Mouse (Mus musculus) G1E-ER4 (cell line): Measurements from ENCODE around the gene Kif2c. TPM values are rescaled to one million over a fixed set of nuclear protein-coding genes. Genes with fewer than 3 reads are reported as not detected.

Experiments used
- GATA1 ChIP-seq: IDR thresholded peaks from one replicate; pipeline ENCODE4 v1.8.0; 2012; ENCODE audit warnings: low read length, inconsistent platforms
- polyA plus RNA-seq: library from polyadenylated mRNA; stranded (reverse); fragments of >175 nt; gene quantifications from 2 replicates; pipeline ENCODE4 v1.2.3, GENCODE M21; 2012

Gene Kif2c
- polyA plus RNA-seq, 1 experiment: 7.1 TPM

GRCm38 (mm10) chr4:117149291-117150211, 32.9 kb downstream of the Kif2c start:
- no peak for TF ChIP-seq GATA1

DNA sequence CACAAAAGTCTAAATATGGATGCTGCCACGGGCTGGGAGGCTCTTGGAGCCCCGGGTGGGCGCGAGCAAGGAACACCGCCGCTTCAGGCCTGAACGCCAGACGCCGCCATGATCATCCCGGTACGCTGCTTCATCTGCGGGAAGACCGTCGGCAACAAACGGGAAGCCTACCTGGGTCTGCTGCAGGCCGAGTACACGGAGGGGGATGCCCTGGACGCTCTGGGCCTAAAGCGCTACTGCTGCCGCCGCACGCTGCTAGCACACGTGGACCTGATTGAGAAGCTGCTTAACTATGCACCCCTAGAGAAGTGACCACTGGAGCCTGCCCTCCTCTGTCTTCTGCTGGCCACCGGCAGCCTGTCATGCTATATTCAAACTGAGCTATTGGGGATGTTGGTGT, 33.6 kb downstream of the Kif2c start:
- no peak for TF ChIP-seq GATA1

DNA sequence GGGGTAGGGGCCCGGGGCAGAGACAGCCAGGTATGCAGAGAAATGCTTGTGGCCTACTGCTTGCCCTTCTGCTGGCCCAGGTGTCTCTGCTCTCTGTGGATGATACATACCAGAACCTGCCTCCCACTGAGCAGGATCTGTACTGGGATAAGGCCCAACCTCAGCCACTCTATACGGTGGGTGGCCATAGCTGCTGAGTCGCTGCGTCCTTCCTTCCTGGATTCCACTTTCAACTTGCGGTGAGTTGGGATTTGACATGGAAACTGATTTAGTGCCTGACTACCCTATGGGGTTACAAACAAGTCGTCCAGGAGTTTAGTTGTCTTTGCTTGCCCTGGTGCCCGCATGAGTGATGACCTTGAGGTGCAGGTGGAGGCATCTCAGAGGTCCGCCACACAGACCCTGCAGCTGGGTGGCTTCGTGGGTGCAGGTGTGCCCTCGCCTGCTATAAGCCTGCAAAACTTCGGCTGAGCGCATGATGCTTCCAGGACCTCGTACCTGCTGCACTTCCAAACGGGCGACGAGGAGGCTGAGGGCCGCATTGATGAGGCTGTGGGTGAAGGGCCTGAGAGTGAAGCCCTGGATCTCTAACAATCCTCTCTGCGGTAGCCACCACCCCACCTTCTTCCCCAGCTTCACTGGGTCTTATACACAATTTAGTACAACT, 34.3 kb downstream of the Kif2c start:
- TF ChIP-seq GATA1: no peak

DNA sequence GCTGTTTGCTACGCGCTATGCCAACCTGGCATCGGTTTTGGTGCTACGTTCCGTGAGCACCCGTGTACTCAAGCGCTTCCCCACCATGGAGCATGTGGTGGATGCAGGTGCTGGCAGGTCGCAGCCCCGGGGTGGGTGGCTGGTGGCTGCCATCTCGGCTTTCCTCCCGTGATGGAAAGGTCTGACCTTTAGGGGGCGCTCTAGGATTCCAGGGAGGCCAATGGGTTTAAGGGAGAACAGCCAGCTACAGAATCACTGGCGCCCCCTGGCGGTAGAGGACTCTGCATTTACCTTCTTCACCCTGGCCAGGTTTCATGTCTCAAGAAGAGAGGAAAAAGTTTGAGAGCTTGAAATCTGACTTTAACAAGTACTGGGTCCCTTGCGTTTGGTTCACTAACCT, 36.3 kb downstream of the Kif2c start:
- no peak for TF ChIP-seq GATA1

GRCm38 (mm10) chr4:117145248-117145647, 37.2 kb downstream of the Kif2c start:
- TF ChIP-seq GATA1: no peak

DNA sequence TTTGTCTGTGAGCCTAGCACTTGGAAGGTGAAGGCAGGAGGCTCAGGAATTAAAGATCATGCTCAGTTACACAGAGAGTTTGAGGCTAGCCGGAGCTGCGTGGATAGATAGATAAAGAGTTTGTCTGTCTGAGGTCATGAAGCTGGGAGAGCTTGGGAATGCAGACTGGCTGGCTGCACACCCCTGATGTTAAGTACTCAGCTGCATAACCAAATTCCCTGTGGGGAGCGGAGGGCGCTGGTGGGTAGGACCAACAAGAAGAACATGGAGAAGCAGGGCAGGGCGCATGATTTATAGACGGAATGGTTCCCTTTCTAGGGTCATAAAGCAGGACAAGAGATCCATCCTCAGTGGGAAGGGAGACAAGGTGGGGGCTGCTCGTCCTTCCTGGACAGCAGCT, 39.4 kb downstream of the Kif2c start:
- no peak for TF ChIP-seq GATA1

GRCm38 (mm10) chr4:117140613-117141012, 41.8 kb downstream of the Kif2c start:
- TF ChIP-seq GATA1: no peak

GRCm38 (mm10) chr4:117139217-117139612, 43.2 kb downstream of the Kif2c start:
- TF ChIP-seq GATA1: no peak

DNA sequence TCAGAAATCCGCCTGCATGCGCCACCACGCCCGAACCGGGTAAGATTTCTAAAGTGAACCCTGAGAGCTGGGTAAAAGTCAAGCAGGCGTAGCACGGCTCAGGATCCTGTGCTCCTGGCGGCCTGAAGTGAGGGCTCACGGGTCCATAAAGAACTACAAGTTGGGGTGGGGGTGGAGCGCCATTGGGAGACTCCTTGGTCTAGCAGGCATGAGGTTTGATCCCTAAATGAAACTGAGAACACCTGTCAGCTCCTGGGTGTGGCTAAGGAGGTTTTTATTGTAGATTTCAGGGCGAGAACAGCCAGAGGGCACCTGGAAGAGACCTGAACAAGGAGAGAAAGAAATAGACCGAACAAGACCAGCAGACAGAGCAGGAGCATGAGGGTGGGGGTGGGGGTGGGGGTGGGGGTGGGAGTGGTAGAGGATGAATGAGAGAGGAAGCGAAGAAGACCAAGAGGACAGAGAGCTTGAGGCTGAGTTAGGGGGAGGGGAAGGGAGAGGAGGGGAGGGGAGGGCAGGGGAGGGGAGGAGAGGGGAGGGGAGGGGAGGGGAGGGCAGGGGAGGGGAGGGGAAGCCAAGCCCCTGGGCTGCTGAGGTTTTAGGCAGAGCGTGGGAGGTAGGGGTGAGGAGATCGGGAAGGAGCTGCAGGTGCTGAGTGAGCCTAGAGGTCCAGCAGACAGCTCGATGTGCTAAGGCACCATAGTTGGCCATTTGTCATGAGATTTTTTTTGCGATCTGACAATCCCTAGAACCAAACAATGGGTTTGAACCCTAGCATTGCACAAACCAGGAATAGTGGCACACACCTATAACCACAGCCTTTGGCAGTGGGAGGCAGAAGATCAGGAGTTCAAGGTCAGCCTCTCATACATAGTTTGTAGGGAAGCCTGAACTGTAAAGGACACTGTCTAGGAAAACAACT, 43.9 kb downstream of the Kif2c start:
- no peak for TF ChIP-seq GATA1

DNA sequence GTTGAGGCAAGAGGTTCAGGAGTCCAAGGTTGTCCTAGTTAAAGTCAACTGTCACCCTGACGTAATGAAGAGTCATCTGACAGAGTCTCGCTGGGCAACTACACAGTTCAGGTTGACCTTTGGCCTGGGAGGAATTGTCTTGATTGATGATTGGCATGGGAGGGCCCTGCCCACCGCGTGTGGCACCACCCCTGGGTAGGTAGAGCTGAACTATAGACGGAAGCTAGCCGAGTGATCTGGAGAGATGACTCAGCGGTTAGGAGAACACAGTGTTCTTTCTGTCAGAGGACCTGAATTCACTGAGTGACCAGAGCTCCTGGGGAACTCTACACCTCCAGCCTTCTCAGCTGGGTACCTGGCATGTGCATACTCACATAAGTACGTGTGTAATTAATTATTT, 46.4 kb downstream of the Kif2c start:
- TF ChIP-seq GATA1: no peak

DNA sequence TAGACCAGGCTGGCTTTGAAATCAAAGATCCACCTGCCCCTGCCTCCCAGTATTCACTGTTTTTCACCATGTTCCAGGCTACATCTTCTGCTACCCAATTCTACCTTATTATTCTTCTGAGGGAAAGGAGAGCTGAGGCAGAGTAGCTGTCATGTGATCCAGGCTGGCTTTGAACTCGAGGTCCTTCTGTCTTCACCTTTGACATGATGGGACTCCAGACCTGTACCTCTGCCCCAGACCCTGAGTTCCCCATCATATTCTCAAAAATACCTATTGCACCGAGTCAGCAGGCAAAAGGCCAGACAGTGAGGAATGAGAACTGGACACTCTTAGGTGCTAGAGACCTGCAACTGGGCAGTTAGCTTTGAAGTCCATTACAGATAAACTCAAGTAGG, 47.8 kb downstream of the Kif2c start:
- no peak for TF ChIP-seq GATA1

DNA sequence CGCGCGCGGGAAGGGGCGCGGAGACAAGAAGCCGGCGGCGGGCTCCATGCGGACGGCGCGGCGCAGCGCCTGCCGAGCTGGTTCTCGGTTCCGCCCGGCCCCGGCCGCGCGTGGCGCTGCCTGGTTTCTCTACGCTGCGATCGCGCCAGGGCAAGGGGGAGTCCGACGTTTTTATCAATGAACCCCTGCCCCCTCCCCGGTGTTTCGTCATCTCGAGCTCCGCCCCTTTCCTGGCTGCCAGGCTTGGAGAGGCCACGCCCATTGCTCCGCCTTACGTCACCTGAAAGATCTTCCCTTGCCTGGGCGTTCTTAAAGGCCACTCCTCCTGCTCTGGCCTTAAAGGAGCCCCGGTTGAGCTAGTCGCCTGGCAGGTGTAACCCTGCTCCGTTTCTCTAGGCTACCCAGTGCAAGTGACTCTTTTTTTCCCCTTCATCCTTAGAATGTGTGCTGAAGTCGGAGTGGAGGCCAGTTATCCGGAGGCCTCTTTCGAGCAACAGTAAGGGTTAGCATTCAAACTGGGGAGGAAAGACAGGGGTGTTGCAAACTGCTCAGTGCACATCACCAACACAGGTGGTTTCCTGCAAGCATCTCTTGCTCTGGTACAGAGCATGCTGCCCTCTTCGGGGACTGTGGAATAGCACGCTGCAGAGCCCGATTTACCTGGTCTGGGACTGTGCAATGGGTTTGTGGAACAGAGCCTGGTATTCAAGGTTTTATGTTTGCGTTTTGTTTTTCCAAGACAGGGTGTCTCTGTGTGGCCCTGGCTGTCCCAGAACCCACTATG, 48.4 kb downstream of the Kif2c start, which contains the start of gene Plk3:
TSS of gene Plk3 (minus strand) at position 147 of the 784 bp plus-strand sequence.
- TF ChIP-seq GATA1: no peak

DNA sequence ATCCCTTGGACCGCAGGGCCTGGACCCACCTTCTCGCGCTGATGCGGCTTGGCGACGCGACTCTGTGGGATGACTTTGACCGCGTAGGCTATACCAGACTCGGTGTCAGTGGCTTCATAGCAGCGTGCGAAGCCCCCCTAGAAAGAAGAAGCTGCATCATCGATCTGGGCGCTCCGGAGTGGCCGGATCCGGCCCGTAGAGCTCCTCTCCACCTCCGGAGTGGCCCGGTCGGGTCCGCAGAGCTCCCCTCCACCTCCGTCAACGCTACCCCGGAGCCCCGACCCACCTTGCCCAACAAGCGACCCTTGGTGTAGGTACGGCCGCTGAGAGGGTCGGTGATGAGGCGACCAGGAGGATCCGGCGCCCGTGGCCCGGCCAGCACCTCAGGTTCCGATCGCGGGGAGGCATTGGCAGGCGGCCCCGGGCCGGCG, 49.1 kb downstream of the Kif2c start:
- TF ChIP-seq GATA1: no peak

GRCm38 (mm10) chr4:117132794-117133143, 49.7 kb downstream of the Kif2c start:
- no peak for TF ChIP-seq GATA1

DNA sequence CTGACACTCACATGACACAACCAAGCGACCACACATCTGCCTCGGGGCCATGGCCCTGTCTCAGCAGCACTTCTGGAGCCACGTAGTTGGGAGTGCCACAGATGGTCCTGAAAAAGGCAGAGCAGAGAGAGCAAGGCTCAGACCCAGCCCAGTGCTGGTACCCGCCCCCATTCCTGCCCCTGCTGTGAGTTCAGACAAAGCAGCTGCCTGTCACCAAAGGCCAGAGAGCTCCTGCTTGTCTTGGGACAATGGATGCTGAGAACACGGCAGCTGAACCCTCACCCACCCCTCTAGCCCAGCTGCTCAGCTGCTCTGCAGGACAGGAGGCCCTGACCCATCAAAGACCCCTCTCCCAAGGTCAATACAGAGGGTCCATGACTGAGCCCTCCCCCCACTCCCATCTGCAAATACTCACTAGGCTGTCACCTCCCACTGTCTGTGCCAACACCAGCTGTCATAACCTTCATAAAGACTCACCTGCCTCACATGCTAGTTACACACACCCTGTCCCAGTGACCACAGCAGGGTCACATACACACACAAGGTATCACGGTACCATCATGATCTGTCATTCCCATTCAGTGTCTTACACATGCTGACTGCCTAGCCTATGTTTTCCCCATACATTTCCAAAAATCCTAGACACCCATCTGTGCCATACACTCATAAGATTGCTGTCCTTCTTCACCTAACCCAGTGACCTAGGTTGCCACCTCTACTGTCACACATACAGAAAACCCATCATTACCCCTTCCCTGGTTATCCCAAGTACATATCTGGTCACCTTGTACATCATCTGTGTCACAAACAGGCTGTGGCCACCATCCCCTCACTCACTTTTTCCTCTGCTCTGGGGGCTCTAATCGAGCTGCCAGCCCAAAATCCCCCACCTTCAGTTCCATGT, 50.3 kb downstream of the Kif2c start:
- TF ChIP-seq GATA1: no peak
